Mouse (Mus musculus) hindbrain, embryonic 14.5 days (tissue): ENCODE measurements at regions not wholly inside any gene's neighbourhood (a gene's known extent, or its start where the extent isn't known, plus 50 kb on each side); places are given as distances from the start of the nearest gene placed in this dataset.
A peak's percentile ranks its signal among the peaks of the same experiment; 100 is the strongest.

ENCODE experiments used
- ATAC-seq: fragments of 200-750 bp; cut with Nextera tagmentation; 2 replicates; pipeline ENCODE4 v1.8.0; 2017; ENCODE audit warnings: moderate number of reproducible peaks, mild to moderate bottlenecking, moderate TSS enrichment, moderate library complexity; ENCODE audit not compliant: low FRiP score
- DNase-seq: peaks from one replicate; pipeline ENCODE4 v3.0.0-alpha.2; 2015; ENCODE audit warnings: low spot score
- H3K27ac ChIP-seq: fragments of 300-500 bp; sonication (generic); 2 replicates; pipeline ENCODE4 v1.5.1; 2014; ENCODE audit warnings: mild to moderate bottlenecking, moderate library complexity
- H3K27me3 ChIP-seq: fragments of 300-500 bp; sonication (generic); 2 replicates; pipeline ENCODE4 v1.6.1; 2014; ENCODE audit warnings: mild to moderate bottlenecking, low read length, mixed read lengths; ENCODE audit not compliant: control insufficient read depth, insufficient read depth
- H3K36me3 ChIP-seq: fragments of 300-500 bp; sonication (generic); replicated peaks from 2 replicates; pipeline ENCODE4 v1.6.1; 2014; ENCODE audit not compliant: control insufficient read depth, insufficient read depth
- H3K4me1 ChIP-seq: fragments of 300-500 bp; sonication (generic); replicated peaks from 2 replicates; pipeline ENCODE4 v1.6.1; 2014; ENCODE audit warnings: antibody characterized with exemption, low read length, mixed read lengths; ENCODE audit not compliant: control insufficient read depth, insufficient read depth
- H3K4me2 ChIP-seq: fragments of 300-500 bp; sonication (generic); replicated peaks from 2 replicates; pipeline ENCODE4 v1.6.1; 2014; ENCODE audit warnings: mild to moderate bottlenecking, moderate library complexity
- H3K4me3 ChIP-seq: fragments of 300-500 bp; sonication (generic); replicated peaks from 2 replicates; pipeline ENCODE4 v1.5.1; 2014; ENCODE audit warnings: mild to moderate bottlenecking, low read length
- H3K9ac ChIP-seq: fragments of 300-500 bp; sonication (generic); 2 replicates; pipeline ENCODE4 v1.6.1; 2014
- H3K9me3 ChIP-seq: fragments of 300-500 bp; sonication (generic); 2 replicates; pipeline ENCODE4 v1.6.1; 2016; ENCODE audit warnings: low read length; ENCODE audit not compliant: control insufficient read depth
- WGBS: fragments of 180-500 bp; shearing (Covaris S2); extraction: QIAGEN DNeasy Blood & Tissue Kit; methylation state at CpG from one replicate; pipeline ENCODE4 v1.1.7; 2014; 5-methylcytosine and 5-hydroxymethylcytosine counted together

DNA sequence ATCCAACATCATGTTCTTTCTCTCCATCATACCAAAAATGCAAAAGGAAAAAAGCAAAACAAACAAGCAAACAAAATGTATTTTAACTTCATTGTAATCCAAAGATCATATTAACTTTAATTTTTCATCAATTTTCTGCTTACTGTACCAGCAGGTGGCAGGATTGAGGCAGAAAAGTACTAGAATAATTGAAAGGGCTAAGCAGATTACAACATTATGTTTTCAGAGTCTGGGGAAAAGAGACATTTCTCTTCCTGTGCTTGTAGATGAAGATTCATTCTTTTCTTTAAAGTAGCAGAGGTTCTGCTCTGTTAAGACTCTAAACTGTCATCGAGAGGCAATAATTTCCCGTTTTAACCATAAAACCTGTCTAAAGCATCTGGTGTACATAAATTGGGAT lies 394.7 kb upstream of the Slitrk6 start:
- Histone ChIP-seq H3K4me2 (no peak overlapping the region), H3K9me3 (no peaks in the 10 kb centered on the region), H3K27ac (no peak overlapping the region), H3K36me3 (no peaks in the 10 kb centered on the region), H3K9ac (no peak overlapping the region), H3K4me1 (no peaks in the 10 kb centered on the region), H3K27me3 (no peaks in the 10 kb centered on the region), H3K4me3 (no peak overlapping the region)
- WGBS = 61% methylated on average over 2 of the region's 2 CpGs
- no peak for ATAC-seq
- peak; percentile 77 for DNase-seq

DNA sequence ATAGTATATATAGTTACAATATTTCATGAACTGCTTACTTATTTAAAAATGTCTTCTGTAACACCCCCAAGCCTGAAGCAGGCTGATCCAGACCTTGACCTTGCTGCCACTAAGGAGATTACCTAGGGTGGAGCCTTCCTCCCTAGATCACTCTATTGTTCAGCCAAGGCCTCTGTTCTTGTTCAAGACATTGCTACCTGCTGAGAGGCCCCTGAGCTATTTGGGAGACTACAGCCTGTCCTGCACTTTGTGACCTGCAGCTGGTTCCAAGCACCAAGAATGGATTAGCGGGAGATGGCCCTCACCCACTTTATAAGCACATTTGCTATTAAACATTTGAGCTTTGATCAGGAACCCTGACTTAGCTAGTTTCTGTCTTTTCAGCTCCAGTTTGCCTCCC lies 361.7 kb upstream of the Slitrk6 start:
- H3K9me3 ChIP-seq = no peaks in the 10 kb centered on the region
- H3K4me1 ChIP-seq = no peaks in the 10 kb centered on the region
- 86% methylated on average over 1 of the region's 1 CpGs for WGBS
- no peak overlapping the region for H3K9ac ChIP-seq
- no peak overlapping the region for H3K27ac ChIP-seq
- no peak overlapping the region for H3K4me3 ChIP-seq
- H3K4me2 ChIP-seq = no peak overlapping the region
- no peaks in the 10 kb centered on the region for H3K36me3 ChIP-seq
- H3K27me3 ChIP-seq = no peaks in the 10 kb centered on the region
- no peak for ATAC-seq
- no peak for DNase-seq

DNA sequence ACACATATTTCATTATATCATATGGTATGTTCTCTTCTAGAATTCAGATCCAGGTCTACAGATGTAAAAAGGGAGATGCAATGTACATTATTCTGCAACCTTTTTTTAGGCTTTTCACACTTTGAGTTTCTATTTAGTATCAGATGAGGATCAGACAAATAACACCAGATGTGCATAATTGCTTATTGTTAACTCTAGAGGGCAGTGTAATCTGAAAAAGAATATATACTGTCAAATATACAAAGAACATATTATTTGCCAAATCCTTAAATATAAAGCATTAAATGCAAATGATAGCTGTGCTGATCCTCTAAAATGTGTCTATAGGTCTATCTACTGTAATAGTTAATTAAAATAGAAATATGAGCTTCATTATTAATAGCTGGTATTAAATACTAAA lies 348.6 kb upstream of the Slitrk6 start:
- H3K36me3 ChIP-seq = no peaks in the 10 kb centered on the region
- H3K27me3 ChIP-seq = no peaks in the 10 kb centered on the region
- no peak overlapping the region for H3K4me3 ChIP-seq
- DNase-seq (peak; percentile 30), ATAC-seq (no peak)
- H3K4me2 ChIP-seq = no peak overlapping the region
- H3K9ac ChIP-seq = no peak overlapping the region
- no peaks in the 10 kb centered on the region for H3K4me1 ChIP-seq
- no peaks in the 10 kb centered on the region for H3K9me3 ChIP-seq
- H3K27ac ChIP-seq = no peak overlapping the region

DNA sequence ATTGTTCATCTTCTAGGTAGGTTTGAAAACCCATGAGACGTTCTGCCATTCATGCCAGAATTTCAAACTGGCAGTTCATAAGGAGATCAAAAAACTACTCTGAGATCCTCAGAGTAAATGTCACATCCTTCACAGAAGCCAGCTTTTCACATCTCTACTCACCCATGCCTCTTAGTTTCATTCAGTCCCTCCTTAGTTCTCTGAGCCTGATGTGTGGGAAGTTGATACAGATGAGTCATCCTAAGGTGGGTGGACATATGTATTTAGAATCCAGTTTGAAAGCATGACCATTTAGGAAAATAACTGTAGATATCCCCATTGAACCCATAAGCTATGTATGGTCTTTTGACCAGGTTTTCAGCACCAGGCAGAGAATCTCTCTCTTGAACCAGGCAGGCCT lies 345.3 kb upstream of the Slitrk6 start:
- Histone ChIP-seq H3K9me3 (no peaks in the 10 kb centered on the region), H3K36me3 (no peaks in the 10 kb centered on the region), H3K27me3 (no peaks in the 10 kb centered on the region), H3K27ac (no peak overlapping the region), H3K4me1 (no peaks in the 10 kb centered on the region), H3K4me3 (no peak overlapping the region), H3K4me2 (no peak overlapping the region), H3K9ac (no peak overlapping the region)
- ATAC-seq = no peak
- no peak for DNase-seq
- WGBS = 90% methylated on average over 1 of the region's 1 CpGs

DNA sequence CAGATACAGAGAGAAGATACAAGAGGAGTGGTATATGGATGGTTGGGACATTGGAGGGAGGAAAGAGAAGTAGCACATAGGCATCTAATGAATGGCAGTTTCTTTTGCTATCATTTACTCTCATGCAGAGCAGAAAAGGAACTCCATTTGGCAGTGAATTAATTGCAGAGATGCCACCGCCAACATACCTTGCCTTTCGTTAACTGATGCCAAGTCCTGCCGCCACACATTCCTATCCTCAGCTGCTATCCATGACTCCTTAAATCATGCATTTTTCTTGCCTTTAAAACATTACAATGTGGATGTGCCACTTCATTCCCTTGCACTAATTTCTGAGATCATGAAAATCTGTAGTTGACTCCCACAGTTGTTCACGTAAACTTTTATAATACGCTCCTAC lies 341.3 kb upstream of the Slitrk6 start:
- Histone ChIP-seq H3K4me1 (no peaks in the 10 kb centered on the region), H3K4me3 (no peak overlapping the region), H3K9ac (no peak overlapping the region), H3K9me3 (no peaks in the 10 kb centered on the region), H3K4me2 (no peak overlapping the region), H3K27me3 (no peaks in the 10 kb centered on the region), H3K27ac (no peak overlapping the region), H3K36me3 (no peaks in the 10 kb centered on the region)
- ATAC-seq (no peak), DNase-seq (no peak)
- 95% methylated on average over 5 of the region's 5 CpGs for WGBS

DNA sequence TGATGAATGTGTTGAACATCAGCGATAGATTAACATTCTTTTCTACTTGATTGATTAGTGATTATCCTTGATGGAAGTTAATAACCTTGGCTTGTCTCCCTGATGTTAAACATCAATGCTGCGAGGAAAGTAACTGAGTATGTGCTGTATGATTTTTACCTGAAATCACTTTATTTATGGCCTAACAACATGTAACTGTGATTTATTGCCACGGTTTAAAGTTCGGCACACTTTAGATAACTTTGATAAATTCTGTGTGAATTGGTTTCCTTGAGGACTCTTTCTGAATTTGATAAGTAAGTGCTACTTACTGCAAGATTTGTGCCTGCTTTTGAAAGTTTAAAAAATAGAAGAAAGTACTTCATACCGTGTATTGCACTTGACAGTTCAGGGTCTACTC lies 319.6 kb upstream of the Slitrk6 start:
- DNase-seq (no peak), ATAC-seq (no peak)
- WGBS = 85% methylated on average over 5 of the region's 5 CpGs
- Histone ChIP-seq H3K36me3 (no peaks in the 10 kb centered on the region), H3K4me1 (no peaks in the 10 kb centered on the region), H3K4me2 (no peak overlapping the region), H3K27me3 (no peaks in the 10 kb centered on the region), H3K27ac (no peak overlapping the region), H3K9me3 (no peaks in the 10 kb centered on the region), H3K4me3 (no peak overlapping the region), H3K9ac (no peak overlapping the region)

DNA sequence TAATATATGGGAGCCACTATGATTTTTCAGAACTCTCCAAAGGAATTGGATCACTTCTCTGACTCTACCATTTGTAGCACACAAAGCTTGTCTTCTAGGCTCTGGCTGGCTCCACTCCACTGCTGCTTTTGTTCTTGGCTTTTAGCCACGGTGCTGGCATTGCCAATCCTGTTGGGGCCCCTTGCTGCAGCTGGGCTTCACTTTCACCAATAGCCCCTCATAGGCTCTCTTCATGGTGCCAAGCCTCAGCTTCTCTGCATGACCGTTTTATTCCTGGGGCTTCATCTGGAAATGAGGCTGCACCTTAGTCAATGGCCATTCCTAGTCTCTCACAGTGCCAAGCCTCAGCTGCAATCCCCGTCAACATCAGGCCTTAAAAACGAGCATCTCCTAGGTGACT lies 318.6 kb upstream of the Slitrk6 start:
- no peaks in the 10 kb centered on the region for H3K36me3 ChIP-seq
- no peaks in the 10 kb centered on the region for H3K9me3 ChIP-seq
- H3K4me3 ChIP-seq = no peak overlapping the region
- H3K27ac ChIP-seq = no peak overlapping the region
- peak; percentile 60 for DNase-seq
- ATAC-seq = peak; percentile 60; the same call in 1 of the 2 replicates
- 61% methylated on average over 4 of the region's 4 CpGs for WGBS
- H3K4me2 ChIP-seq = no peak overlapping the region
- no peaks in the 10 kb centered on the region for H3K27me3 ChIP-seq
- no peak overlapping the region for H3K9ac ChIP-seq
- no peaks in the 10 kb centered on the region for H3K4me1 ChIP-seq
